Mouse (Mus musculus): ENCODE data around the gene Zfp362. TPM values are rescaled to one million over a fixed set of nuclear protein-coding genes. Genes with fewer than 3 reads are reported as not detected.

The Zfp362 gene
- polyA plus RNA-seq, 1 experiment from 2014 or later = 51.7 TPM

GRCm38 (mm10) chr4:128727019-128727720, 78.7 kb downstream of the Zfp362 start:
- peak overlapping the region; percentile 94 for H3K27ac ChIP-seq
- peak; percentile 89 for ATAC-seq (ENCODE audit: insufficient number of reproducible peaks, insufficient read depth, low FRiP score, low TSS enrichment, low read depth)
- 2% methylated on average over 44 of the region's 68 CpGs for WGBS

GRCm38 (mm10) chr4:128724059-128724458, 81.8 kb downstream of the Zfp362 start:
- Histone ChIP-seq H3K4me1 (peaks cover 33% of the 10 kb centered on the region), H3K27me3 (no peaks in the 10 kb centered on the region), H3K4me3 (no peak overlapping the region), H3K27ac (no peak overlapping the region), H3K9ac (no peak overlapping the region), H3K4me2 (no peak overlapping the region), H3K36me3 (no peaks in the 10 kb centered on the region), H3K9me3 (no peaks in the 10 kb centered on the region)
- WGBS = 65% methylated on average over 7 of the region's 7 CpGs
- ATAC-seq (ENCODE audit: insufficient number of reproducible peaks, insufficient read depth, low FRiP score, low TSS enrichment, low read depth) = no peak

More at GRCm38 (mm10) chr4:128727019-128727720, 78.7 kb downstream of the Zfp362 start:
- peak overlapping the region; percentile 99 for H3K4me3 ChIP-seq
- H3K9ac ChIP-seq = peak overlapping the region; percentile 100
- no peaks in the 10 kb centered on the region for H3K27me3 ChIP-seq
- H3K9me3 ChIP-seq = no peaks in the 10 kb centered on the region
- H3K4me2 ChIP-seq = peak overlapping the region; percentile 94
- peaks cover 41% of the 10 kb centered on the region for H3K4me1 ChIP-seq
- H3K36me3 ChIP-seq = peaks cover 8% of the 10 kb centered on the region

- Histone ChIP-seq H3K9ac (no peak overlapping the region), H3K9me3 (no peaks in the 10 kb centered on the region), H3K27me3 (no peaks in the 10 kb centered on the region), H3K4me3 (no peak overlapping the region), H3K4me2 (no peak overlapping the region), H3K36me3 (no peaks in the 10 kb centered on the region), H3K4me1 (peaks cover 27% of the 10 kb centered on the region), H3K27ac (no peak overlapping the region)
- WGBS = 81% methylated on average over 13 of the region's 13 CpGs
- ATAC-seq (ENCODE audit: insufficient number of reproducible peaks, insufficient read depth, low FRiP score, low TSS enrichment, low read depth) = no peak
These were observed 82.4 kb downstream of the Zfp362 start for GRCm38 (mm10) chr4:128723431-128723830.

Other genes starting within 250 kb of the Zfp362 start
- gene Zscan20, start 195.9 kb downstream of the Zfp362 start, polyA plus RNA-seq (2015; fragmentation: Nextera tagmentation; extraction: Ambion mirVana) = 6.6 and 7.4 TPM in 2 replicates
- 0.87 and 1.5 TPM in 2 replicates for gene Tlr12, start 187.4 kb downstream of the Zfp362 start, polyA plus RNA-seq (2015; fragmentation: Nextera tagmentation; extraction: Ambion mirVana)
- gene Phc2, start 151.3 kb downstream of the Zfp362 start, polyA plus RNA-seq (2015; fragmentation: Nextera tagmentation; extraction: Ambion mirVana) = 17.8 and 27.5 TPM in 2 replicates
- 0.29 and 0.38 TPM in 2 replicates for gene A3galt2, start 50.7 kb downstream of the Zfp362 start, polyA plus RNA-seq (2015; fragmentation: Nextera tagmentation; extraction: Ambion mirVana)
- 8.2 and 11.0 TPM in 2 replicates for gene Trim62, start 77.5 kb upstream of the Zfp362 start, polyA plus RNA-seq (2015; fragmentation: Nextera tagmentation; extraction: Ambion mirVana)
- 31.5 and 36.3 TPM in 2 replicates for gene Azin2, start 156.4 kb upstream of the Zfp362 start, polyA plus RNA-seq (2015; fragmentation: Nextera tagmentation; extraction: Ambion mirVana)
- 180 and 194 TPM in 2 replicates for gene Ak2, start 185.9 kb upstream of the Zfp362 start, polyA plus RNA-seq (2015; fragmentation: Nextera tagmentation; extraction: Ambion mirVana)

Measured in embryonic facial prominence, embryonic 13.5 days (tissue).